Mouse (Mus musculus): ENCODE measurements around the gene Myo1g.

DNA sequence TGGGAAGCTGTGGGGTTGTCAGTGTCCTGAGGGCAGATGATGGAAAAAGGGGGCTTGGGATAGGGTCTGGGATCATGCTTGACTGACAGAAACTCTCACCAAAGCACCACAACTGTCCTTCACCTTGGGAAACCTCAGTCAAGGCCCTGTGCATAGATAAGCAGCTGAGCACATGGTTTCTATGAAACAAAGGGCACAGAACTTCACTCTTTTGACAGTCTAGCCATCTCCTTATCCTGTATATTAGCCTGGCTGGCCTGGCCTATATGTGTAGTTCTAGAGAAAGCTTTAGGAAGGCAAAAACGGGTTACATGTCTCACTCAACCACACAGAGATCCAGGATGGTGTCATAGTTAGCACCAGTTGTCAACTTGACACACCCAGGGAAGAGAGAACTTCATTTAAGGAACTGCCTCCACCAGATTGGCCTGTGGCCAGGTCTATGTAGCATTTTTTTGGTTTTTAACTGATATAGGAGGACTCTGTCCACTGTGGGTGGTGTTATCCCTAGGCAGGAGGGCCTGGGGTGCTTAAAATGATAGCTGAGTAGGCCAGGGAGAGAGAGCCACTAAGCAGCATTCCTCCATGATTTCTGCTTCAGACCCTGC, 12.4 kb downstream of the Myo1g start:
- no peak for TF ChIP-seq POLR2A (IDR thresholded peaks at IDR 0.05; ENCODE audit: insufficient read depth, low read depth, low read length)
- no peak for TF ChIP-seq EP300 (IDR thresholded peaks at IDR 0.05; ENCODE audit: insufficient read depth, low read depth, low read length)

All from heart, adult 2 months (tissue).